Mouse (Mus musculus): ENCODE results near the gene Apba2.
A peak's percentile ranks its signal among the peaks of the same experiment; 100 is the strongest.

The Apba2 gene

DNA sequence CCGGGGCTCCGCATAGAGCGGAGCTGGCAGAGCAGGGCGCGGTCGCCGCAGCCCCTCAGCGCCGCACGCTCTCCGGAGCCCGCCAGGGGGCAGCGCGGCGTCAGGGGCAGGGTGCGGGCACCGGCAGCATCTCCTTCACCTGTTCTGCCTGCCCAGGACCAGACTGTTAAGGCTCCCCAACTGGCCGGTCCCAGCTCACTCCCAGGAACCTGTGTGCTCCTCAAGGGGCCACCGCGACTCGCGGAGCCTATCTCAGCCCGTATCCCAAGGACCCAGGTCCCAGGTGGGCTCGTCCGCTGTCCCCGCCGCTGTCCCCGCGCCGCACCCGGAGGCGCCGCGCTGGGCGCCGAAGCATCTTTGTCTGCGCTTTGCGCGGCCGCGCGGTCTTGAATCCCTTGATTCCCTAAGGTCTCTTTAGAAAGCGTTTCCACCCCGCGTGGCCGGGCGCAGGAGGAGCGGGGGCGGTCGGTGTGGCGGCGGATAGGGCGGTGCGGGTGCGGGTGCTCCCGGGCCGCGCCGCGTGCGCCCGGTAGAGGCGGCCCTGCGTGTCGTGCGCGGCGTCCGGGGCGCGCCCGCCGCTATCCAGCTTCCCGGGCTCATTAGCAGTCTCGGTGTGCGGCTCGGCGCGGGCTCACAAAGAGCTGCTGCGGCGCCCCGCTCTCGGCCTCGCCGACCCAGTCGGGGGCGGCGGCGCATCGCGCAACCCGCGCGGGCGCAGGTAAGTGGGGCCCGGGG lies at the start of gene Apba2:
TSS of gene Apba2 (plus strand) at position 171 of the 735 bp plus-strand sequence.
- peak; percentile 73 for DNase-seq (ENCODE audit: low read depth, low spot score)

GRCm38 (mm10) chr7:64451861-64452382 lies 49.6 kb upstream of the Apba2 start:
- no peak for DNase-seq (ENCODE audit: low read depth, low spot score)

DNA sequence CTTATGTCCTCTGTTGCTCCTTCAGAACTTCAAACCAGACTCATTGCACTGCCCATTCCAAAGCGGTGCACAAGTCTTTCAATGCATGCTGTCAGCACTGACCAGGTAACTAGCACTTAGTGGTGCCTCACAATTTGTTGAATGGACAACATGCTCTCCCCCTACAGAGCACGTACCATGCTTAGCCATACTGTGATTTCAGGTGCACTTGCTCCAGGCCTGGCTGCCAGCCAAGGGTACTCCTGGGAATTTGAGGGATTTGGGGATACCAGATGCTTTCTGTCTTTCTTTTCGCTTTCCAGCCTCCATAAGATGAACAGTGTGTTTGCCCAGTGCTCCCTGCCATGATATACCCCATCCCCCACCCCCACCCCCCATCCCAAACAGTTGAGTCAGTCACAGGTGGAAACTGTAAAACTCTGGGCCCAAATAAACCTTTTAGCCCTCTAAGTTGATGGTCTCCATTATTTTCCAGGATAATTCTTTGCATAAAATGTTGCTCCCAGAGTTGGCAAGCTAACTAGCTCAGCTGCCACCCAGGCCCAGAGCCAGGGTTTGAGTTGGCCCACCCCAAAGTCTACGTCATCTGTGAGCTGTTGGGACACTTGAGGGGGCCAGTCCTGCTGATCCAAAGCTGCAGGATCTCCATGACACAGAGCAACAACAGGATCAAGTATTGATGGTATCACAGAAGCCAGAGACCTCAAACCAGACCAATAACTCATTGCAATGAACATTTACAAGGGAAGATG lies 48.9 kb upstream of the Apba2 start:
- DNase-seq (ENCODE audit: low read depth, low spot score): no peak

DNA sequence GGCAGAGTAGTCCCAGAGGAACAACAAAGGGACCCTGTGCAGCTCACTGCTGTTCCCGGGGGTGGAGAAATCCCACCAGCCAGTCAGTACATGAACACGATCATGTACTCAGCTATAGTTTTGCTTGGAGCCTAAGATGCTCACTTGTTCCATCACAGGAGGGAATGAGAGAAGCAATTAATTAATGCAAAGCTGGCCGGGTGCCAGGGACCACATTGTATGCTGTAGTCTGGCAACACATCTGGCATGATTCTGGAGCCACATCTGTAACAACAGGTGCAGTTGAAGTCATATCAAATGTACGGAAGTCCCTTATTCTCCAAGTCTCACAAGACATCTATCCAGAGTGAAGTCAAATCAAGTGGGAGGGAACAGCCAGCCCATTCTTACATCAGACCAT lies 45.3 kb upstream of the Apba2 start:
- no peak for DNase-seq (ENCODE audit: low read depth, low spot score)

DNA sequence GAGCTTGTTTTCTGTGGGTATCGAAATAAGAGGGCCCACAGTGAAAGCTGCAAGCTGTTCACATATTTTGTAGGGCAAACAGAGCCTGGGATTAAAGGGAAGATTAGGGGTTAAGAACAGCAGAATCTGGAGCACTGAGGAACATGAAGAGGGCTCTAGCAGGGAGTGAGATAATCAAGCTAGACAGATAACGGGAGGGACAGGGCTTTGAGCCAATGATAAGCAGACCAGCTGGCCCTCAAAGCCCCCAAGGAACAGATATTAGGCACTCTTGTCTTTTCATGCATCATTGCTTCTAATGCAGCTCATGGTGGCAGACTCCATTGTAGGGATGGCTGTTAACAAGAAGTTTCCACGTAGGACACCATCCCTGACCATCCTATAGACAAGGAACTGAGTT lies 44.8 kb upstream of the Apba2 start:
- no peak for DNase-seq (ENCODE audit: low read depth, low spot score)

- DNase-seq (ENCODE audit: low read depth, low spot score): no peak
Observed at GRCm38 (mm10) chr7:64457811-64458210, 43.7 kb upstream of the Apba2 start.

DNA sequence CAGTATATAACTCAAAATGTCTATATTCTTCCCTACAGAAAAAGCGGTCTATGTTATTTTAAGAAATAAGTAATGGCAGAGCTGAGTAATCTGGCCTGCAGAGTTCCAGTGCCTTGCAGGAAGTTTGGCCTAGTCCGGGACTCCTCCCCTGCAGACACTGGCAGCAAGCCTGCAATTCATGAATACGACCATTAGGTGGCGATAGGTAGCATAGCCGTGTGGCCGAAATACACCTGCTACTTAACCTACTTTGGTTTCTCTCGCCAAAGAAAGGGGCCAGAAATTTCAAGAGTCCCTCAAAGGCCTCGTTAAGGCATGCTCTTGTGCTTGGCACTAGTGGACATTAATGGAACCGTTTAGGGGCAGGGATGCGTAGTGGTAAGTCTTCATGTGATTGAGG lies 4.1 kb upstream of the Apba2 start:
- peak; percentile 49 for DNase-seq (ENCODE audit: low read depth, low spot score)

- DNase-seq (ENCODE audit: low read depth, low spot score): peak; percentile 42
Observed at GRCm38 (mm10) chr7:64502271-64503180, 1.0 kb downstream of the Apba2 start.

- DNase-seq (ENCODE audit: low read depth, low spot score): no peak
Observed at GRCm38 (mm10) chr7:64503641-64504040, 2.1 kb downstream of the Apba2 start.

GRCm38 (mm10) chr7:64504691-64505231 lies 3.3 kb downstream of the Apba2 start:
- DNase-seq (ENCODE audit: low read depth, low spot score): no peak

GRCm38 (mm10) chr7:64505571-64505970 lies 4.1 kb downstream of the Apba2 start:
- DNase-seq (ENCODE audit: low read depth, low spot score): no peak

GRCm38 (mm10) chr7:64508826-64509225 lies 7.3 kb downstream of the Apba2 start:
- no peak for DNase-seq (ENCODE audit: low read depth, low spot score)

GRCm38 (mm10) chr7:64509911-64510310 lies 8.4 kb downstream of the Apba2 start:
- no peak for DNase-seq (ENCODE audit: low read depth, low spot score)

GRCm38 (mm10) chr7:64510526-64511210 lies 9.2 kb downstream of the Apba2 start:
- no peak for DNase-seq (ENCODE audit: low read depth, low spot score)

- DNase-seq (ENCODE audit: low read depth, low spot score): no peak
Observed at GRCm38 (mm10) chr7:64513621-64514020, 12.1 kb downstream of the Apba2 start.

- no peak for DNase-seq (ENCODE audit: low read depth, low spot score)
Observed at GRCm38 (mm10) chr7:64515280-64515679, 13.8 kb downstream of the Apba2 start.

DNA sequence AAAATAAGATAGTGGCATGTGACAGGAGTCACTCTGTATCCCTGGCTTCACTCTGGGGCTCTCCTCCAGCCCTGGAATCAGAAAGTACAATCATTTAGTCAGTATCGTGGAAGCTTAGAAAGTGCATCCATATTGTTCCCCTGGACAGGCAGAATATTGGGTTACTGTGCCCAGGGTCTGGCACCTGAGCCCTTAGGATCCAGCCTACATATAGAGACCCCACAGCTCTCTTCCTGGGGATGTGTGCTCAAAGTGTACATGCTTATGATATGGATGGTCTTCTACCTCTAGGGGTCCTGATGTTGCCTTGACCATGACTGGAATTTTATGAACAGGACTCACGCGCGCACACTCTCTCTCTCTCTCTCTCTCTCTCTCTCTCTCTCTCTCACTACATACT lies 14.4 kb downstream of the Apba2 start:
- no peak for DNase-seq (ENCODE audit: low read depth, low spot score)

DNA sequence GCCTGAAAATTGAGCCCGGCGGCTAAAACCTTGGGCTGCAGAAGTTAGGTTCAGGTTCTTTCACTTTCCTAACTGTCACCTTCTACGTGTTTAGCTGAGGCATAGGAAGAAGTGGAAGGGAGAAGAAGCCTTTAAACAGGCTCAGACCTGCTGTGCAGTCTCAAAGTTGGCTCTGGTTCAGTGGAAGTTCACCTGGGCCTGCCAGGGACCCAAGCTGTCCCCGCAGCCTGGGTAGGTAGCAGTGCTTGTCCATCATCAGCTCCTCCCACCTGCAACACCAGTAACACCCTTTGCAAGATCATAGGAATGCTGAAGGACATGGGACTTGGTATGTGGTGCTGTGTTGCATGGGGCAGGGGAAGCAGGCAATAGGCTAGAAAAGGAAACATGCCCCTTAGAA lies 17.6 kb downstream of the Apba2 start:
- no peak for DNase-seq (ENCODE audit: low read depth, low spot score)

GRCm38 (mm10) chr7:64519521-64519920 lies 18.0 kb downstream of the Apba2 start:
- no peak for DNase-seq (ENCODE audit: low read depth, low spot score)

DNA sequence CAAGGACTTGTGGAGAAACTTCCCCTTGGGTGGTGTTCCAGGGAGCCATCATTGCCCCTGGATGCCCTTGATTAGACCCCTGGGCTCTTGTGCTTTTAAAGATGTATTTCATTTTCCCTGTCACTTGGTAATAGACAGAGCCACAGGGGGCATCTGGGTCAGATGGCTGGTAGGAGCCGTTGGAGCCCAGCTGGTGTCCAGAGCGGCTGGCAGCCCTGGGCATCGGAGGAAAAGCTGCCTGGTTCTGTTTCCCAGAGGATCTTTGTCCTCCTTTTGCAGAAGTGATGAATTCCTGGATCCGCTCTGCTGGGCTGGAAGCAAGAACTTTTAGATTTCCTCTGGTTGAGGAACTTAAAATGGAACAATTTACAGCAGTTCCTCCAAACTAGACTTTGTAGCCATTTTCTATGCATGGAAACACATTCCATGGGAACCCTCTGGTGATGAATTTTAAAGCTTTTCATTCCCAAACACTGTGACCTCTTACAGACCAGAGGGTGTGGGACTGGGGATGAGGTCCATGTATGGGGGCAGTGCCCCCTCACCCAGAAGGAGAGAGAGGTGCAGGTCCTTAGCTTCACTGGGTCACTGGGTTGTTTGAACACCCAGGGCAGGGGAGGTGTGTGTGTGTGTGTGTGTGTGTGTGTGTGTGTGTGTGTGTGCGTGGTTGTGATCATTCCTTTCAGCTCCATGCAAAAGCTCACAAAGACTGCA lies 20.3 kb downstream of the Apba2 start:
- DNase-seq (ENCODE audit: low read depth, low spot score): peak; percentile 23

Measured in mesoderm, embryonic 11.5 days (tissue).